Mouse (Mus musculus) liver, postnatal 0 days (tissue): ENCODE measurements around the gene Sema7a. TPM values are rescaled to one million over a fixed set of nuclear protein-coding genes. Genes with fewer than 3 reads are reported as not detected.

Experiments
- ATAC-seq: fragments of 200-750 bp; cut with Nextera tagmentation; 2 replicates; pipeline ENCODE4 v1.8.0; 2017; ENCODE audit warnings: mild to moderate bottlenecking, moderate library complexity
- DNase-seq: peaks from one replicate; pipeline ENCODE4 v3.0.0-alpha.2; 2016
- H3K27ac ChIP-seq: fragments of 300-500 bp; sonication (generic); 2 replicates; pipeline ENCODE4 v1.5.1; 2014; ENCODE audit warnings: antibody characterized with exemption, moderate library complexity, mild to moderate bottlenecking, low read depth
- H3K27me3 ChIP-seq: fragments of 300-500 bp; sonication (generic); 2 replicates; pipeline ENCODE4 v1.6.1; 2014; ENCODE audit warnings: low read length, control low read depth, mixed read lengths; ENCODE audit not compliant: insufficient read depth
- H3K36me3 ChIP-seq: fragments of 300-500 bp; sonication (generic); replicated peaks from 2 replicates; pipeline ENCODE4 v1.6.1; 2014; ENCODE audit warnings: mild to moderate bottlenecking, control low read depth, low read length, moderate library complexity, mixed read lengths; ENCODE audit not compliant: insufficient read depth
- H3K4me1 ChIP-seq: fragments of 300-500 bp; sonication (generic); 2 replicates; pipeline ENCODE4 v1.6.1; 2014; ENCODE audit warnings: antibody characterized with exemption, mild to moderate bottlenecking, control low read depth; ENCODE audit not compliant: insufficient read depth
- H3K4me2 ChIP-seq: fragments of 300-500 bp; sonication (generic); 2 replicates; pipeline ENCODE4 v1.6.1; 2014; ENCODE audit warnings: low read depth, mild to moderate bottlenecking, low read length, moderate library complexity, mixed read lengths
- H3K4me3 ChIP-seq: fragments of 300-500 bp; sonication (generic); 2 replicates; pipeline ENCODE4 v1.5.1; 2014; ENCODE audit warnings: low read depth, low read length
- H3K9ac ChIP-seq: fragments of 300-500 bp; sonication (generic); replicated peaks from 2 replicates; pipeline ENCODE4 v1.6.1; 2014; ENCODE audit warnings: mild to moderate bottlenecking, moderate library complexity
- H3K9me3 ChIP-seq: fragments of 300-500 bp; sonication (generic); 2 replicates; pipeline ENCODE4 v1.6.1; 2016; ENCODE audit warnings: mild to moderate bottlenecking, control low read depth, low read length, mixed read lengths
- CTCF ChIP-seq: sonication (generic); IDR thresholded peaks from 2 replicates; pipeline ENCODE4 v1.5.1; 2016; ENCODE audit warnings: antibody characterized with exemption, low read depth
- EP300 ChIP-seq: IDR thresholded peaks from 2 replicates; pipeline ENCODE4 v1.6.1; 2016; ENCODE audit warnings: antibody characterized with exemption, low read depth, mild to moderate bottlenecking
- WGBS: fragments of 180-500 bp; shearing (Covaris S2); extraction: QIAGEN DNeasy Blood & Tissue Kit; methylation state at CpG from one replicate; pipeline ENCODE4 v1.1.7; 2014; ENCODE audit not compliant: insufficient replicate concordance; 5-methylcytosine and 5-hydroxymethylcytosine counted together
- polyA plus RNA-seq: library from polyadenylated mRNA; unstranded; fragments of >200 nt; fragmentation: Nextera tagmentation; extraction: Ambion mirVana; gene quantifications from 2 replicates; pipeline ENCODE4 v1.2.1, GENCODE M21; 2015

The Sema7a gene
- polyA plus RNA-seq, 1 experiment from 2014 or later: not detected

DNA sequence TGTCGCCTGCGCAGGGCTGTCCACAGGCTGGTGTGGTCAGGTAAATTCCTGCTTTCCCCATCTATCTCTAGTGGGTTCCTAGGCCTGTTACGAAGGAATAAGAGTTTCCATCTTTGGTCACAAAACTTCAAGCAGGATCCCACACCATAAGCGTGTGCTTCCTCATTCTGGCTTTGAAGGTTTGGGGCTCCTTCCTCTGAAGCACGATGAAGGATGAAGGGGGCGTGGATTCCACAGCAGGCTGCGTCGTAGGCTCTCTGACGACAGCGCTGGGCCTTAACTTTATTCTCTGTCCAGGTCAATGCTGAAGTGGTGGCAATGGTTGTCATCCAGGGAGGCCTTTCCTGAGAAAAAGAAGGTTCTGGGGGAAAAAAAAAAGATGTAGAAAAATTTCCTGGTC, 40.7 kb downstream of the Sema7a start:
- no peaks in the 10 kb centered on the region for H3K9me3 ChIP-seq
- no peak overlapping the region for H3K4me2 ChIP-seq
- H3K27me3 ChIP-seq: no peaks in the 10 kb centered on the region
- H3K4me1 ChIP-seq: no peaks in the 10 kb centered on the region
- TF ChIP-seq CTCF (no peak), EP300 (no peak)
- no peak overlapping the region for H3K27ac ChIP-seq
- no peak overlapping the region for H3K4me3 ChIP-seq
- 43% methylated on average over 10 of the region's 10 CpGs for WGBS
- no peak for DNase-seq
- no peak for ATAC-seq
- H3K36me3 ChIP-seq: no peaks in the 10 kb centered on the region
- no peak overlapping the region for H3K9ac ChIP-seq

DNA sequence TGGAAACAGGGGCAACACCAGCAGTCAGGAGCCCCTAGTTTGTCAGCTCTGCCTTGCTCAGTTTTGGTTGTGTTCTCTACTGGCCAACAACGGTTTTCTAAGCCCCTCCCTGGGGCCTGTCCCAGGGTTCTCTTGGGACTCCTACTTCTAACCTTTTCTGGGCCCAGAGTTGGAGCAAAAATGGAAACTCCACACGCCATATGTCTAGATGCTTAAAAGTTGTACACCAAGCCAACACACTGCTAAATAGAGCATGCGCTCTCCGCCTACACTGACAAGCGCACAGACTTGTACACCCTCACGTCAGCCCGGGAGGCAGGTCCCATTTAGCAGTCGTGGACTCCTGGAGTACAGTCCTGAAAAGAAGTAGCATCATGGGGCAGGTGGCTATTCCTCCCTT, 45.4 kb downstream of the Sema7a start:
- no peak for ATAC-seq
- Histone ChIP-seq H3K4me3 (no peak overlapping the region), H3K4me1 (no peaks in the 10 kb centered on the region), H3K27me3 (no peaks in the 10 kb centered on the region), H3K9me3 (no peaks in the 10 kb centered on the region), H3K27ac (no peak overlapping the region), H3K36me3 (no peaks in the 10 kb centered on the region), H3K9ac (no peak overlapping the region), H3K4me2 (no peak overlapping the region)
- TF ChIP-seq EP300: no peak
- no peak for TF ChIP-seq CTCF
- no peak for DNase-seq
- 79% methylated on average over 8 of the region's 8 CpGs for WGBS

DNA sequence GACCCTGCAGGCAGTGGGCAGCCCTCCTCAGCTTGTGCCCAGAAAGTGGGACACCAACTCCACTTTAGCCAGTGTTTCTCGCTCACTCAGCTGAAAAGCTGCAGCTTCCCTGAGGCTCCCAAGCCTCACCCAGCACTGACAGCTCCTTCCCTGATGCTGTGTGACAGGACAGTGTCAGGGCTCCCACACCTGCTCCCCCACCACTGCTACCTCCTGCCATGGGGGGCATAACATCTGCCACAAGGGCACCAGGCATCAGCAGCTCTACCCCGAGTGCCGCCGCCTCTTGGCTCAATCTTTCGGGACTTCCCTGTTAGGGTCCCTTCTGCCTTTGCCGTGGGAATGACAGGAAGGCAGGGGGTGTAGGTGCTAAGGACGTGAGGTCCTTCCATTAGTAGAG, 46.4 kb downstream of the Sema7a start:
- DNase-seq (no peak), ATAC-seq (no peak)
- Histone ChIP-seq H3K27me3 (no peaks in the 10 kb centered on the region), H3K27ac (no peak overlapping the region), H3K9me3 (no peaks in the 10 kb centered on the region), H3K9ac (no peak overlapping the region), H3K4me3 (no peak overlapping the region), H3K36me3 (no peaks in the 10 kb centered on the region), H3K4me2 (no peak overlapping the region), H3K4me1 (no peaks in the 10 kb centered on the region)
- WGBS: 69% methylated on average over 7 of the region's 7 CpGs
- TF ChIP-seq CTCF (no peak), EP300 (no peak)

DNA sequence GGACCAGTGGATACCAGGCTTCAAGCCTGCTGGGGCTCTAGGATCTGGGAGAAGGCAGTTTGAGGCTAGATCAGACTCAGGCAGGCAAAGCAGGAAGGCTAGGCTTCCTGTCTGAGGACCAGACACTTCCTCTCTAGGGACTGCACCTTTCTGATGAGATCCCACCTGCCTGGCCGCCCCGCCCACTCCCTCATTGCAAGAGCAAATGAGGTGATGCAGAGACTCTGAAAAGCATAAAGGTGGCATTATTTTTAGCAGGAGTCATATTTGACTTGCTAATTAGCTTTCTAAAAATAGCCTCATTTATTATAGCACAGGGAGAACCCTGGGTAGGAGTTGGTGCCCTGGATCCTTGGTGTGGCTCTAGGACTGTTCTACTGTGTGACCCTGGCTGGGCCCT, 48.2 kb downstream of the Sema7a start:
- ATAC-seq: no peak
- Histone ChIP-seq H3K9me3 (no peaks in the 10 kb centered on the region), H3K36me3 (no peaks in the 10 kb centered on the region), H3K4me2 (no peak overlapping the region), H3K4me3 (no peak overlapping the region), H3K27me3 (no peaks in the 10 kb centered on the region), H3K9ac (no peak overlapping the region), H3K4me1 (no peaks in the 10 kb centered on the region), H3K27ac (no peak overlapping the region)
- no peak for DNase-seq
- 58% methylated on average over 2 of the region's 2 CpGs for WGBS
- TF ChIP-seq CTCF: no peak
- TF ChIP-seq EP300: no peak

DNA sequence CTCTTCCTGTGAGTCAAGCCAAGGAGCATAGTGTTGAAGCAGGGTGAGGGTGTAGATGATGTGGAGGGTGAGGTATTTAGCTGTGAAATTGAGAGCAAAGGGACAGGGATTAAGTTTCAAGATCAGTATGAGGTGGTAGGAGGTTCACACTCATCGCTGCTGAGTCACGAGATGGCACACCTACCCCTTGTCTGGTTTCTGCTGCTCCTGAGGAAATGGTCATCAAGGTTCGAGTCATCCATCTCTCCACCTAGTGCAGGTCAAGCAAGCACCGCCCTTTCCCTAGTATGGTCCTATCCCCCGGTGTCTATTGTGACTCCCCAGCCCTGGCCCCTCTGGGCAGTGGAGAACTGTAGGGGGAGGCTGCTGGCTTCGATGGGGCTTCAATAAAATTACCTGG, 49.4 kb downstream of the Sema7a start:
- no peaks in the 10 kb centered on the region for H3K27me3 ChIP-seq
- no peak for ATAC-seq
- H3K27ac ChIP-seq: no peak overlapping the region
- no peaks in the 10 kb centered on the region for H3K9me3 ChIP-seq
- DNase-seq: no peak
- H3K9ac ChIP-seq: no peak overlapping the region
- no peak overlapping the region for H3K4me2 ChIP-seq
- TF ChIP-seq CTCF (no peak), EP300 (no peak)
- H3K4me3 ChIP-seq: no peak overlapping the region
- H3K36me3 ChIP-seq: no peaks in the 10 kb centered on the region
- H3K4me1 ChIP-seq: no peaks in the 10 kb centered on the region
- 78% methylated on average over 6 of the region's 6 CpGs for WGBS

DNA sequence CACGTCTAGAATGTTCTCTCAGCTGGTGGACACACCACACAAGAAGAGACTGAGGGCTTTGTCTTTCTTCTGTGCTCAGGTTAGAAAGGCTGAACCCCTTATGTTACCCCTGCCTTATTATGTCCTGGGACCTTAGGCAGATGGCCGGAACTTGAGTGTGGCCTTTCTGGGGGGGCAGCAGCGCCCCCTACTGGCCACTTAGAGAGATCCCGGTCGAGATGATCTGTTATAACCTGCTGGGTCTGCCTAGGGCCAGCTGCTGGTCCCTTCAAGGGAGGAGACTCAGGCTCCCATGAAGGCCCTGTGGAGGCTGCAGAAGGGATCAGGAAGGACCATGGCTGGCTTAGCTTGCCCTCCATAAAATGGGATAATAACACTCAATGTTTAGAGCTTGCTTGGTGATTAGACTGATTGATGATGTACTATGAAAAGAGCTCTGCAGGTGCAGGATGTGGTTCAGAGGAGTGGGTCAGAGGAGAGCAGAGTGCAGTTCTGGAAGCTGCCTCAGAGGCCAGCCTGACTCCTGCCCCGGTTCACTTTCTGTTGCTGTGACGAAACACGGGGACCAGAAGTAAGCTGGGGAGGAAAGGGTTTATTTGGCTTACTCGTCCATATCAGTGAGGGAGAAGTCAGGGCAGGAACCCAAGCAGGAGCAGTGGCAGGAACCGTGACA, 50.7 kb downstream of the Sema7a start:
- peak; percentile 84 for TF ChIP-seq CTCF
- no peak for TF ChIP-seq EP300
- 21% methylated on average over 10 of the region's 10 CpGs for WGBS

DNA sequence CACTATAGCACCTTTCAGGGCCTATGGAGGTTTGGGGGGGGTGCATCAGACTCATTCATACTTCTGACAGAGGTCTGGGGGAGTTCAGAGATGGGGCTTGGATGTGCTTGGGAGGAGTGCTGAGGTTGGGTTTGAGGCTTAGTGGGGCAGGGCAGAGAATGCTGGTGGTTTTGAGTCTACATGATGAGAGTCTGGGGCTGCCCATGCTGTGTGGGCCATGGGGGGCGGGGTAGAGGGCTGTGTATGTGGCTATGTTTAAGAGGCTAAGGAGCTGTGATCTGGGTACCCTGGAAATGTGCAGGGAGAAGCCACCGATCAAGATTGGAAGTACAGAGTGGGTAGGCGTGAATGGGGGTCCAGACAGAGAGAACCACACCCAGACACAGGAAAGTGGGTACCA, 52.1 kb downstream of the Sema7a start:
- no peak for ATAC-seq
- DNase-seq: no peak
- H3K9ac ChIP-seq: no peak overlapping the region
- H3K4me3 ChIP-seq: no peak overlapping the region
- H3K4me1 ChIP-seq: no peaks in the 10 kb centered on the region
- TF ChIP-seq CTCF (no peak), EP300 (no peak)
- H3K27me3 ChIP-seq: peaks cover 4% of the 10 kb centered on the region
- no peaks in the 10 kb centered on the region for H3K36me3 ChIP-seq
- H3K27ac ChIP-seq: no peak overlapping the region
- H3K9me3 ChIP-seq: no peaks in the 10 kb centered on the region
- WGBS: 79% methylated on average over 3 of the region's 3 CpGs
- no peak overlapping the region for H3K4me2 ChIP-seq

More for the DNA sequence above, 50.7 kb downstream of the Sema7a start:
- no peak overlapping the region for H3K27ac ChIP-seq
- ATAC-seq (peak; percentile 15; the same call in 1 of the 2 replicates), DNase-seq (peak; percentile 58)
- H3K4me3 ChIP-seq: no peak overlapping the region
- no peaks in the 10 kb centered on the region for H3K9me3 ChIP-seq
- H3K9ac ChIP-seq: no peak overlapping the region
- H3K27me3 ChIP-seq: no peaks in the 10 kb centered on the region
- H3K36me3 ChIP-seq: no peaks in the 10 kb centered on the region
- no peaks in the 10 kb centered on the region for H3K4me1 ChIP-seq
- no peak overlapping the region for H3K4me2 ChIP-seq
